9 mouse cellular contexts compared by ENCODE assay signal in genomic region chr11:114165656-114166362, GRCm38 (mm10).
A peak's percentile ranks its signal among the peaks of the same experiment; 100 is the strongest.
DNase-seq lines count a peak whose midpoint lies in the region; ATAC-seq and TF ChIP-seq lines count a peak whose summit lies in the region.
"Had no signal": no experiment of that assay in that cellular context is flagged by ENCODE, and none has a peak within 500 bp of the region (broad histone marks: within the 10 kb centered on the region; RNA-seq: fewer than 3 reads in every experiment).

No protein-coding gene starts in this region.

- H3K36me3 ChIP-seq in heart, embryonic 13.5 days, result no peaks in the 10 kb centered on the region
- H3K36me3 ChIP-seq in heart, adult 2 months (ENCODE audit: control insufficient read depth, insufficient read depth, low read length), result no peaks in the 10 kb centered on the region
- no peaks in the 10 kb centered on the region for H3K36me3 ChIP-seq in limb, embryonic 14.5 days (ENCODE audit: control insufficient read depth, insufficient read depth, low read length)
- no peaks in the 10 kb centered on the region for H3K36me3 ChIP-seq in thymus, adult 2 months (ENCODE audit: control insufficient read depth, insufficient read depth, low read length)

- no peak for ATAC-seq in heart, embryonic 13.5 days (ENCODE audit: extremely low read depth, insufficient number of reproducible peaks, low FRiP score, low TSS enrichment)
- ATAC-seq in limb, embryonic 14.5 days (ENCODE audit: low FRiP score, low read depth), result no peak; the same call in 1 of the 2 replicates

- H3K79me2 ChIP-seq in heart, adult 2 months (replicated peaks; ENCODE audit: control insufficient read depth, insufficient read depth, low read length), result no peaks in the 10 kb centered on the region

- H3K27me3 ChIP-seq in heart, embryonic 13.5 days (replicated peaks), result peaks cover 7% of the 10 kb centered on the region; the same call in 1 of the 2 replicates
- no peaks in the 10 kb centered on the region for H3K27me3 ChIP-seq in heart, adult 2 months (ENCODE audit: control insufficient read depth, insufficient read depth, low read length)
- no peaks in the 10 kb centered on the region for H3K27me3 ChIP-seq in limb, embryonic 14.5 days (ENCODE audit: control insufficient read depth, insufficient read depth, low read length)
- no peaks in the 10 kb centered on the region; the same call in 1 of the 2 replicates for H3K27me3 ChIP-seq in thymus, adult 2 months (ENCODE audit: control insufficient read depth, insufficient read depth, low read length)

- 0 out of 2 replicates have a peak, but pooled peaks cover under 1% of the 10 kb centered on the region for H3K9me3 ChIP-seq in heart, embryonic 13.5 days
- no peaks in the 10 kb centered on the region for H3K9me3 ChIP-seq in limb, embryonic 14.5 days (ENCODE audit: control insufficient read depth, low read length)

- peak overlapping the region; percentile 75 for H3K9ac ChIP-seq in heart, embryonic 13.5 days
- H3K9ac ChIP-seq in heart, adult 2 months (ENCODE audit: low read depth, low read length), result no peak overlapping the region
- H3K9ac ChIP-seq in limb, embryonic 14.5 days (ENCODE audit: low read depth, low read length, severe bottlenecking), result peak overlapping the region; percentile 31; the same call in 1 of the 2 replicates

- 11% methylated on average over 23 of the region's 23 CpGs for WGBS in heart, embryonic 13.5 days
- 27% methylated on average over 23 of the region's 23 CpGs for WGBS in heart, adult 2 months
- 26% methylated on average over 23 of the region's 23 CpGs for WGBS in limb, embryonic 14.5 days
- WGBS in thymus, adult 2 months, result 58% methylated on average over 23 of the region's 23 CpGs

- no peak for TF ChIP-seq POLR2A in heart, adult 2 months (IDR thresholded peaks at IDR 0.05; ENCODE audit: insufficient read depth, low read depth, low read length)
- TF ChIP-seq POLR2A in limb, embryonic 14.5 days (IDR thresholded peaks at IDR 0.05; ENCODE audit: borderline replicate concordance, extremely low read depth, insufficient read depth, insufficient read length), result no peak
- TF ChIP-seq POLR2A in thymus, adult 2 months (IDR thresholded peaks at IDR 0.05; ENCODE audit: control insufficient read depth, extremely low read depth, insufficient read depth, low read length, poor library complexity), result no peak

- TF ChIP-seq CTCF in heart, adult 2 months (IDR thresholded peaks at IDR 0.05), result no peak
- TF ChIP-seq CTCF in thymus, adult 2 months (IDR thresholded peaks at IDR 0.05; ENCODE audit: borderline replicate concordance, control insufficient read depth, extremely low read depth, insufficient read depth, low read length, poor library complexity), result no peak

- intact Hi-C loops in heart, adult 2 months (cut with DNase I), result no loop called here

- peak overlapping the region; percentile 60 for H3K27ac ChIP-seq in heart, embryonic 13.5 days (replicated peaks)
- no peak overlapping the region for H3K27ac ChIP-seq in heart, adult 2 months
- H3K27ac ChIP-seq in limb, embryonic 14.5 days (replicated peaks; ENCODE audit: low read depth, low read length), result no peak overlapping the region
- H3K27ac ChIP-seq in thymus, adult 2 months (ENCODE audit: control insufficient read depth, insufficient read depth, low read length), result no peak overlapping the region

- peaks cover 24% of the 10 kb centered on the region for H3K4me1 ChIP-seq in heart, embryonic 13.5 days
- no peaks in the 10 kb centered on the region for H3K4me1 ChIP-seq in heart, adult 2 months (ENCODE audit: control insufficient read depth, insufficient read depth, low read length)
- 0 out of 2 replicates have a peak, but pooled peaks cover 4% of the 10 kb centered on the region for H3K4me1 ChIP-seq in limb, embryonic 14.5 days (ENCODE audit: control insufficient read depth, insufficient read depth, low read length)
- no peaks in the 10 kb centered on the region for H3K4me1 ChIP-seq in thymus, adult 2 months (replicated peaks; ENCODE audit: control insufficient read depth, insufficient read depth, low read length)

- DNase-seq in heart, adult 2 months, result no peak
- DNase-seq in urinary bladder, postnatal 14 days (ENCODE audit: low spot score), result peak; percentile 18
- DNase-seq in urinary bladder, postnatal 4 days (ENCODE audit: low spot score in 2 of 2), result no peak
- DNase-seq in limb, embryonic 14.5 days (ENCODE audit: low spot score), result peak; percentile 50
- peak; percentile 6 for DNase-seq in yolk sac, embryonic 10.5 days (ENCODE audit: low spot score)
- no peak for DNase-seq in layer of hippocampus, adult 9-11 months
- DNase-seq in thymus, adult 2 months, result no peak
- DNase-seq: spleen, adult 18-20 months had no signal

- H3K4me2 ChIP-seq in heart, embryonic 13.5 days, result peak overlapping the region; percentile 64
- peak overlapping the region; percentile 20; the same call in 1 of the 2 replicates for H3K4me2 ChIP-seq in limb, embryonic 14.5 days (replicated peaks; ENCODE audit: low read depth, low read length, severe bottlenecking)

- no peak for TF ChIP-seq EP300 in heart, adult 2 months (IDR thresholded peaks at IDR 0.05; ENCODE audit: insufficient read depth, low read depth, low read length)

- peak overlapping the region; percentile 31 for H3K4me3 ChIP-seq in heart, embryonic 13.5 days
- H3K4me3 ChIP-seq in heart, adult 2 months, result no peak overlapping the region
- no peak overlapping the region for H3K4me3 ChIP-seq in limb, embryonic 14.5 days (replicated peaks; ENCODE audit: low read length)
- H3K4me3 ChIP-seq in thymus, adult 2 months (ENCODE audit: control insufficient read depth, insufficient read depth, low read length), result no peak overlapping the region

Comparison
In these comparisons a context has a peak if more than half of its experiments do, and no peak if none do; other contexts are left out.
1. DNase-seq: peak in urinary bladder, postnatal 14 days (single experiment), limb, embryonic 14.5 days (single experiment) and yolk sac, embryonic 10.5 days (single experiment); none in heart, adult 2 months (0 of 2), urinary bladder, postnatal 4 days (0 of 2), layer of hippocampus, adult 9-11 months (single experiment) and thymus, adult 2 months (single experiment).